Mouse (Mus musculus) liver, embryonic 15.5 days (tissue): Measurements from ENCODE around the gene Grin2b. TPM values are rescaled to one million over a fixed set of nuclear protein-coding genes. Genes with fewer than 3 reads are reported as not detected.

Source experiments
- ATAC-seq: fragments of 200-750 bp; cut with Nextera tagmentation; 2 replicates; pipeline ENCODE4 v1.8.0; 2017; ENCODE audit warnings: moderate number of reproducible peaks, mild to moderate bottlenecking, moderate library complexity; ENCODE audit not compliant: insufficient read depth
- H3K27ac ChIP-seq: fragments of 300-500 bp; sonication (generic); replicated peaks from 2 replicates; pipeline ENCODE4 v1.5.1; 2015; ENCODE audit warnings: mild to moderate bottlenecking, inconsistent platforms
- H3K27me3 ChIP-seq: fragments of 300-500 bp; sonication (generic); 2 replicates; pipeline ENCODE4 v1.6.1; 2015; ENCODE audit warnings: mild to moderate bottlenecking, inconsistent platforms
- H3K36me3 ChIP-seq: fragments of 300-500 bp; sonication (generic); replicated peaks from 2 replicates; pipeline ENCODE4 v1.6.1; 2015; ENCODE audit warnings: moderate library complexity, mild to moderate bottlenecking, inconsistent platforms
- H3K4me1 ChIP-seq: fragments of 300-500 bp; sonication (generic); replicated peaks from 2 replicates; pipeline ENCODE4 v1.6.1; 2015; ENCODE audit warnings: inconsistent platforms
- H3K4me2 ChIP-seq: fragments of 300-500 bp; sonication (generic); 2 replicates; pipeline ENCODE4 v1.6.1; 2015; ENCODE audit warnings: moderate library complexity, mild to moderate bottlenecking, inconsistent platforms
- H3K4me3 ChIP-seq: fragments of 300-500 bp; sonication (generic); replicated peaks from 2 replicates; pipeline ENCODE4 v1.5.1; 2015; ENCODE audit warnings: mild to moderate bottlenecking, inconsistent platforms
- H3K9ac ChIP-seq: fragments of 300-500 bp; sonication (generic); 2 replicates; pipeline ENCODE4 v1.6.1; 2015; ENCODE audit warnings: moderate library complexity, mild to moderate bottlenecking, inconsistent platforms
- H3K9me3 ChIP-seq: fragments of 300-500 bp; sonication (generic); replicated peaks from 2 replicates; pipeline ENCODE4 v1.6.1; 2016; ENCODE audit warnings: inconsistent platforms
- WGBS: fragments of 180-500 bp; shearing (Covaris S2); methylation state at CpG from one replicate; pipeline ENCODE4 v1.1.7; 2015; ENCODE audit warnings: mixed read lengths; ENCODE audit not compliant: insufficient replicate concordance; 5-methylcytosine and 5-hydroxymethylcytosine counted together
- polyA plus RNA-seq: library from polyadenylated mRNA; unstranded; fragments of >200 nt; fragmentation: Nextera tagmentation; extraction: Ambion mirVana; gene quantifications from 2 replicates; pipeline ENCODE4 v1.2.1, GENCODE M21; 2015

Gene Grin2b
- polyA plus RNA-seq, 1 experiment from 2014 or later, result not detected

- Histone ChIP-seq H3K27me3 (no peaks in the 10 kb centered on the region), H3K4me3 (no peak overlapping the region), H3K4me1 (no peaks in the 10 kb centered on the region), H3K9ac (no peak overlapping the region), H3K27ac (no peak overlapping the region), H3K4me2 (no peak overlapping the region), H3K9me3 (no peaks in the 10 kb centered on the region), H3K36me3 (no peaks in the 10 kb centered on the region)
- 55% methylated on average over 3 of the region's 3 CpGs for WGBS
- no peak for ATAC-seq
These were observed 130.9 kb downstream of the Grin2b start for GRCm38 (mm10) chr6:136042375-136042774.

- Histone ChIP-seq H3K4me3 (no peak overlapping the region), H3K9ac (no peak overlapping the region), H3K36me3 (no peaks in the 10 kb centered on the region), H3K9me3 (no peaks in the 10 kb centered on the region), H3K4me1 (no peaks in the 10 kb centered on the region), H3K4me2 (no peak overlapping the region), H3K27me3 (no peaks in the 10 kb centered on the region), H3K27ac (no peak overlapping the region)
- 67% methylated on average over 8 of the region's 8 CpGs for WGBS
- no peak for ATAC-seq
These were observed 131.5 kb downstream of the Grin2b start for GRCm38 (mm10) chr6:136041821-136042220.

- WGBS, result 47% methylated on average over 3 of the region's 3 CpGs
- no peak overlapping the region for H3K4me3 ChIP-seq
- H3K36me3 ChIP-seq, result no peaks in the 10 kb centered on the region
These were observed 132.4 kb downstream of the Grin2b start for GRCm38 (mm10) chr6:136040931-136041330.

GRCm38 (mm10) chr6:136029235-136029939 is 143.9 kb downstream of the Grin2b start:
- no peak overlapping the region for H3K4me2 ChIP-seq
- H3K4me1 ChIP-seq, result no peaks in the 10 kb centered on the region
- no peaks in the 10 kb centered on the region for H3K27me3 ChIP-seq
- 48% methylated on average over 4 of the region's 4 CpGs for WGBS
- H3K27ac ChIP-seq, result no peak overlapping the region
- no peaks in the 10 kb centered on the region for H3K36me3 ChIP-seq
- no peak for ATAC-seq
- no peaks in the 10 kb centered on the region for H3K9me3 ChIP-seq
- no peak overlapping the region for H3K4me3 ChIP-seq
- H3K9ac ChIP-seq, result no peak overlapping the region

More at GRCm38 (mm10) chr6:136040931-136041330, 132.4 kb downstream of the Grin2b start:
- H3K4me2 ChIP-seq, result no peak overlapping the region
- no peaks in the 10 kb centered on the region for H3K9me3 ChIP-seq
- H3K27ac ChIP-seq, result no peak overlapping the region
- no peaks in the 10 kb centered on the region for H3K27me3 ChIP-seq
- no peaks in the 10 kb centered on the region for H3K4me1 ChIP-seq
- H3K9ac ChIP-seq, result no peak overlapping the region
- no peak for ATAC-seq

GRCm38 (mm10) chr6:136026936-136027335 is 146.4 kb downstream of the Grin2b start:
- H3K4me1 ChIP-seq, result no peaks in the 10 kb centered on the region
- H3K4me2 ChIP-seq, result no peak overlapping the region
- no peak for ATAC-seq
- H3K36me3 ChIP-seq, result no peaks in the 10 kb centered on the region
- H3K9ac ChIP-seq, result no peak overlapping the region
- no peaks in the 10 kb centered on the region for H3K9me3 ChIP-seq
- H3K27ac ChIP-seq, result no peak overlapping the region
- 82% methylated on average over 6 of the region's 6 CpGs for WGBS
- no peaks in the 10 kb centered on the region for H3K27me3 ChIP-seq
- H3K4me3 ChIP-seq, result no peak overlapping the region

- no peaks in the 10 kb centered on the region for H3K9me3 ChIP-seq
- H3K27me3 ChIP-seq, result no peaks in the 10 kb centered on the region
- H3K4me3 ChIP-seq, result no peak overlapping the region
- H3K4me2 ChIP-seq, result no peak overlapping the region
- H3K27ac ChIP-seq, result no peak overlapping the region
- no peaks in the 10 kb centered on the region for H3K4me1 ChIP-seq
- ATAC-seq, result no peak
- no peaks in the 10 kb centered on the region for H3K36me3 ChIP-seq
- H3K9ac ChIP-seq, result no peak overlapping the region
- WGBS, result 67% methylated on average over 4 of the region's 4 CpGs
These were observed 147.5 kb downstream of the Grin2b start for GRCm38 (mm10) chr6:136025801-136026200.

- H3K27me3 ChIP-seq, result no peaks in the 10 kb centered on the region
- WGBS, result 46% methylated on average over 3 of the region's 3 CpGs
- no peak for ATAC-seq
- no peaks in the 10 kb centered on the region for H3K9me3 ChIP-seq
- H3K36me3 ChIP-seq, result no peaks in the 10 kb centered on the region
- no peak overlapping the region for H3K4me2 ChIP-seq
- no peak overlapping the region for H3K4me3 ChIP-seq
- no peak overlapping the region for H3K27ac ChIP-seq
- no peak overlapping the region for H3K9ac ChIP-seq
- H3K4me1 ChIP-seq, result no peaks in the 10 kb centered on the region
These were observed 152.9 kb downstream of the Grin2b start for GRCm38 (mm10) chr6:136020460-136020859.

GRCm38 (mm10) chr6:136018962-136019361 is 154.3 kb downstream of the Grin2b start:
- no peaks in the 10 kb centered on the region for H3K9me3 ChIP-seq
- no peaks in the 10 kb centered on the region for H3K4me1 ChIP-seq
- no peak overlapping the region for H3K4me2 ChIP-seq
- 66% methylated on average over 1 of the region's 1 CpGs for WGBS
- no peak overlapping the region for H3K4me3 ChIP-seq
- H3K9ac ChIP-seq, result no peak overlapping the region
- no peak for ATAC-seq
- no peaks in the 10 kb centered on the region for H3K36me3 ChIP-seq
- no peak overlapping the region for H3K27ac ChIP-seq
- H3K27me3 ChIP-seq, result no peaks in the 10 kb centered on the region

- no peak for ATAC-seq
- H3K27ac ChIP-seq, result no peak overlapping the region
- H3K9me3 ChIP-seq, result no peaks in the 10 kb centered on the region
- no peak overlapping the region for H3K4me3 ChIP-seq
- no peak overlapping the region for H3K4me2 ChIP-seq
- H3K36me3 ChIP-seq, result no peaks in the 10 kb centered on the region
- no peaks in the 10 kb centered on the region for H3K27me3 ChIP-seq
- WGBS, result 64% methylated on average over 12 of the region's 12 CpGs
- H3K9ac ChIP-seq, result no peak overlapping the region
- H3K4me1 ChIP-seq, result no peaks in the 10 kb centered on the region
These were observed 159.5 kb downstream of the Grin2b start for GRCm38 (mm10) chr6:136013556-136014380.

GRCm38 (mm10) chr6:136011533-136011932 is 161.8 kb downstream of the Grin2b start:
- Histone ChIP-seq H3K4me2 (no peak overlapping the region), H3K36me3 (no peaks in the 10 kb centered on the region), H3K4me1 (no peaks in the 10 kb centered on the region), H3K9me3 (no peaks in the 10 kb centered on the region), H3K4me3 (no peak overlapping the region), H3K27ac (no peak overlapping the region), H3K9ac (no peak overlapping the region), H3K27me3 (no peaks in the 10 kb centered on the region)
- ATAC-seq, result no peak
- WGBS, result 33% methylated on average over 4 of the region's 4 CpGs

- H3K4me2 ChIP-seq, result no peak overlapping the region
- H3K27me3 ChIP-seq, result no peaks in the 10 kb centered on the region
- H3K4me3 ChIP-seq, result no peak overlapping the region
- H3K27ac ChIP-seq, result no peak overlapping the region
- H3K4me1 ChIP-seq, result no peaks in the 10 kb centered on the region
- no peak overlapping the region for H3K9ac ChIP-seq
- ATAC-seq, result no peak
- no peaks in the 10 kb centered on the region for H3K36me3 ChIP-seq
- no peaks in the 10 kb centered on the region for H3K9me3 ChIP-seq
- 64% methylated on average over 4 of the region's 4 CpGs for WGBS
These were observed 162.3 kb downstream of the Grin2b start for GRCm38 (mm10) chr6:136011038-136011311.
